Mouse (Mus musculus) liver, embryonic 14.5 days (tissue): ENCODE data around the gene Eid3. TPM values are rescaled to one million over a fixed set of nuclear protein-coding genes. Genes with fewer than 3 reads are reported as not detected.

Source experiments
- ATAC-seq: fragments of 200-750 bp; cut with Nextera tagmentation; 2 replicates; pipeline ENCODE4 v1.8.0; 2017; ENCODE audit warnings: moderate number of reproducible peaks, mild to moderate bottlenecking, moderate library complexity; ENCODE audit not compliant: insufficient read depth
- DNase-seq, 3 experiments: peaks; one replicate each; pipeline ENCODE4 v3.0.0-alpha.2; 2012 to 2013; ENCODE audit warnings: low read depth in 3 of 3, low spot score in 3 of 3
- H3K27ac ChIP-seq: fragments of 300-500 bp; sonication (generic); 2 replicates; pipeline ENCODE4 v1.5.1; 2014; ENCODE audit warnings: moderate library complexity, mild to moderate bottlenecking, control low read depth, inconsistent platforms
- H3K27me3 ChIP-seq: fragments of 300-500 bp; sonication (generic); 2 replicates; pipeline ENCODE4 v1.6.1; 2014; ENCODE audit warnings: mild to moderate bottlenecking, low read length, moderate library complexity; ENCODE audit not compliant: control insufficient read depth, insufficient read depth
- H3K36me3 ChIP-seq: fragments of 300-500 bp; sonication (generic); replicated peaks from 2 replicates; pipeline ENCODE4 v1.6.1; 2014; ENCODE audit warnings: low read depth; ENCODE audit not compliant: control insufficient read depth, insufficient read depth
- H3K4me1 ChIP-seq, 2 experiments: fragments of 200-500 bp in 1 of 2; fragments of 300-500 bp in 1 of 2; sonication (generic) in 1 of 2; replicated peaks; 2 replicates each; pipeline ENCODE4 v1.6.1; 2012 to 2014; ENCODE audit warnings: antibody characterized with exemption in 1 of 2, inconsistent platforms in 1 of 2, low read length in 1 of 2; ENCODE audit not compliant: control insufficient read depth in 2 of 2, insufficient read depth in 2 of 2
- H3K4me2 ChIP-seq: fragments of 300-500 bp; sonication (generic); 2 replicates; pipeline ENCODE4 v1.6.1; 2014; ENCODE audit warnings: low read depth, mild to moderate bottlenecking, control low read depth, moderate library complexity
- H3K4me3 ChIP-seq, 2 experiments: fragments of 200-500 bp in 1 of 2; fragments of 300-500 bp in 1 of 2; sonication (generic) in 1 of 2; 2 replicates each; pipeline ENCODE4 v1.5.1; 2012 to 2014; ENCODE audit warnings: low read depth in 2 of 2, low read length in 2 of 2, mild to moderate bottlenecking in 2 of 2, control low read depth in 1 of 2, inconsistent platforms in 1 of 2, moderate library complexity in 1 of 2; ENCODE audit not compliant: insufficient read depth in 1 of 2
- H3K9ac ChIP-seq: fragments of 300-500 bp; sonication (generic); replicated peaks from 2 replicates; pipeline ENCODE4 v1.6.1; 2014; ENCODE audit warnings: mild to moderate bottlenecking, control low read depth, moderate library complexity
- H3K9me3 ChIP-seq: fragments of 300-500 bp; sonication (generic); 2 replicates; pipeline ENCODE4 v1.6.1; 2016; ENCODE audit warnings: low read length, mixed read lengths; ENCODE audit not compliant: control insufficient read depth
- CTCF ChIP-seq: IDR thresholded peaks from 2 replicates; pipeline ENCODE4 v1.5.1; 2016; ENCODE audit warnings: antibody characterized with exemption, low read depth, control low read depth
- EP300 ChIP-seq: IDR thresholded peaks from 2 replicates; pipeline ENCODE4 v1.6.1; 2016; ENCODE audit warnings: antibody characterized with exemption, low read depth
- WGBS: fragments of 180-500 bp; shearing (Covaris S2); extraction: QIAGEN DNeasy Blood & Tissue Kit; methylation state at CpG from one replicate; pipeline ENCODE4 v1.1.7; 2014; ENCODE audit not compliant: insufficient replicate concordance; 5-methylcytosine and 5-hydroxymethylcytosine counted together
- polyA plus RNA-seq, 2 experiments: library from polyadenylated mRNA; depleted of rRNA in 1 of 2; stranded (reverse) in 1 of 2; unstranded in 1 of 2; fragments of >200 nt; fragmentation: Nextera tagmentation in 1 of 2; extraction: Ambion mirVana in 1 of 2; gene quantifications; 2 replicates each; pipeline versions ENCODE4 v1.2.1 to v1.2.3; 2012 to 2014

Eid3 gene
- polyA plus RNA-seq, 2 experiments = 0.33 TPM; not detected in 1

DNA sequence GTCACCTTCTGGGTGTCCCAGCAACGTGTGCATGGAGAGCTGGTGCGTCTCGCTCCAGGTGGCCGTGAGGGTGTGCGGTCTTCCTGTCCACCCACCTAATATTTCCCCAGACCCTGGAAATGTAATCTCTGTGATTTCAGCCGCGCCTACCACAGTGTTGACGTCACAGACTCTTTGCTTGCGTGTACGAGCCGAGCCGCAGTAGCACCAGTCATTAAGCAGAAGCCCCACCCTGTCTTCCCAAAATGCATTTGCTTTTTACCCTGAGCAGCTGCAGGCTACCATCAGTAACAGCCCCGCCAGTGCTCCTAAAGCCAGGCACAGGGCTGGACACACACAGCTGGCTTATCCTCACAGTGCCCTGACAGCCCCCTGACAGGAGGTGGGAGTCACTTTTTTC is 31.5 kb downstream of the Eid3 start:
- H3K4me3 ChIP-seq = no peak overlapping the region
- H3K4me2 ChIP-seq = no peak overlapping the region
- TF ChIP-seq EP300 (no peak), CTCF (no peak)
- ATAC-seq = no peak
- no peak for DNase-seq
- H3K9me3 ChIP-seq = no peaks in the 10 kb centered on the region
- H3K9ac ChIP-seq = no peak overlapping the region
- peaks cover 33% of the 10 kb centered on the region for H3K36me3 ChIP-seq
- no peak overlapping the region for H3K27ac ChIP-seq
- H3K4me1 ChIP-seq = peaks cover 0 to 8% of the 10 kb centered on the region in 2 experiments; a peak in 2 of 4 replicates
- no peaks in the 10 kb centered on the region for H3K27me3 ChIP-seq
- 81% methylated on average over 13 of the region's 13 CpGs for WGBS

DNA sequence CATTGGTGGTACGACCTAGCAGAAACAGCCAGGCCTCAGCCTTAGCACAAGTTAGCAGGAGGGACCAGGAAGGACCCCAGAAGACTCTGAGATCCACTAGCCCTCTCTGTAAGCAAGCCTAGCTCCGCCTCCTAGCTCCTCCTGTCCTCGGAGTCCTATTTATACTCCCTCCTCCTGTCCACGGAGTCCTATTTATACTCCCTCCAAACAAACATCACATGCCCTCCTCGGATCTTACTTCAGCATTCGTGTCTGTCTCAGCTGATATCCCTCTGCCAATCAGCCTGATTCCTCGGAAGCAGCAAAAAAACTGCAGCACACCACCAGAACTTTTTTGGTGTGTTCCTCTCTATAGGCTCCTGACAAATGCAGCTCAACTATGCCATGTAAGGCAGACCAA is 32.5 kb downstream of the Eid3 start:
- Histone ChIP-seq H3K9ac (no peak overlapping the region), H3K36me3 (peaks cover 26% of the 10 kb centered on the region), H3K27me3 (no peaks in the 10 kb centered on the region), H3K27ac (no peak overlapping the region), H3K4me3 (no peak overlapping the region), H3K4me2 (no peak overlapping the region), H3K4me1 (peaks cover 0 to 8% of the 10 kb centered on the region in 2 experiments; a peak in 2 of 4 replicates), H3K9me3 (no peaks in the 10 kb centered on the region)
- DNase-seq = no peak
- no peak for ATAC-seq
- TF ChIP-seq CTCF (no peak), EP300 (no peak)
- 50% methylated on average over 7 of the region's 7 CpGs for WGBS

DNA sequence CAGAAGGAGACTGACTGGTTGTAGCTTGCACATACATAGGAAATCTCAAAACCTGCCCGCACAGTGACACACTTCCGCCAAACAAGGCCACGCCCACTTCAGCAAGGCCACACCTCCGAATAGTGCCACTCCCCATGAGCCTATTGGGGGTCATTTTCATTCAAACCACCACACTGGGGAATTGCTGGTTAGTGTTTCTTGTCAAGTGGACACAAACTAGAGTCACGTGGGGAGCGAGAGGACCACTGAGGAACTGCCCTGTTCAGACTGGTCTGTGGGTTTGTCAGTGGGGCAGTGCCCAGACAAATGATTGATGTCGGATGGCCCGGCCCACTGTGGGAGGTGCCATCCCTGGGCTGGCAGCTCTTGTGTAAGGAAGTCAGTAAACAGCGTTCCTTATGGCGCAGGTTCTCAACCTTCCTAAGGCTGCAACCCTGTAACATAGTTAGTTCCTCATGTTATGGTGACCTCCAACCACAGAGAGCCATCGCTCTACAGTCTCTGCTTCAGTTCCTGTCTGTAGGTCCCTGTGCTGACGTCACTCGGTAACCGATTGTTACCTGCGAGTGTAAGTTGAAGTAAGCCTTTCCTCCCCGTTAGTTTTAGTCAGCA is 33.5 kb downstream of the Eid3 start:
- Histone ChIP-seq H3K27me3 (no peaks in the 10 kb centered on the region), H3K36me3 (peaks cover 23% of the 10 kb centered on the region), H3K4me3 (peak overlapping the region; percentile 37 to 56), H3K4me2 (peak overlapping the region; percentile 58), H3K9ac (no peak overlapping the region), H3K9me3 (no peaks in the 10 kb centered on the region), H3K27ac (no peak overlapping the region), H3K4me1 (peaks cover 0 to 8% of the 10 kb centered on the region in 2 experiments; a peak in 2 of 4 replicates)
- WGBS = 18% methylated on average over 16 of the region's 16 CpGs
- TF ChIP-seq CTCF (no peak), EP300 (no peak)
- peak; percentile 74 for ATAC-seq
- peak in 2 of 3 experiments; percentile 39 to 59 for DNase-seq

- DNase-seq = no peak
- H3K27ac ChIP-seq = no peak overlapping the region
- no peaks in the 10 kb centered on the region for H3K27me3 ChIP-seq
- WGBS = 50% methylated on average over 7 of the region's 7 CpGs
- H3K4me3 ChIP-seq = peak overlapping the region; percentile 37 to 56; a peak in 3 of 4 replicates
- H3K4me1 ChIP-seq = peaks cover 0 to 8% of the 10 kb centered on the region in 2 experiments; a peak in 2 of 4 replicates
- H3K9me3 ChIP-seq = no peaks in the 10 kb centered on the region
- no peak for ATAC-seq
- H3K9ac ChIP-seq = no peak overlapping the region
- H3K4me2 ChIP-seq = peak overlapping the region; percentile 58
- H3K36me3 ChIP-seq = peaks cover 22% of the 10 kb centered on the region
- TF ChIP-seq EP300 = no peak
- no peak; the same call in 1 of the 2 replicates for TF ChIP-seq CTCF
Measured at GRCm38 (mm10) chr10:82900546-82900945, 34.1 kb downstream of the Eid3 start.

- Histone ChIP-seq H3K4me1 (peaks cover 0 to 8% of the 10 kb centered on the region in 2 experiments; a peak in 2 of 4 replicates), H3K36me3 (peaks cover 13% of the 10 kb centered on the region), H3K27me3 (no peaks in the 10 kb centered on the region), H3K9me3 (no peaks in the 10 kb centered on the region), H3K27ac (no peak overlapping the region), H3K4me2 (no peak overlapping the region), H3K4me3 (no peak overlapping the region), H3K9ac (no peak overlapping the region)
- TF ChIP-seq EP300 (no peak), CTCF (peak; percentile 98)
- DNase-seq = peak; percentile 45 to 53 (median 47)
- peak; percentile 43; the same call in 1 of the 2 replicates for ATAC-seq
- WGBS = 6% methylated on average over 7 of the region's 7 CpGs
Measured at GRCm38 (mm10) chr10:82901436-82901835, 35.0 kb downstream of the Eid3 start.
